Mouse (Mus musculus) neural tube, embryonic 12.5 days (tissue): ENCODE data around the gene Hormad2. TPM values are rescaled to one million over a fixed set of nuclear protein-coding genes. Genes with fewer than 3 reads are reported as not detected.

Source experiments
- ATAC-seq: fragments of 200-750 bp; cut with Nextera tagmentation; 2 replicates; pipeline ENCODE4 v1.8.0; 2017; ENCODE audit warnings: low read depth, mild to moderate bottlenecking, moderate TSS enrichment, moderate library complexity; ENCODE audit not compliant: low FRiP score
- H3K27ac ChIP-seq: fragments of 300-500 bp; sonication (generic); 2 replicates; pipeline ENCODE4 v1.5.1; 2016
- H3K27me3 ChIP-seq: fragments of 300-500 bp; sonication (generic); replicated peaks from 2 replicates; pipeline ENCODE4 v1.6.1; 2016; ENCODE audit warnings: mild to moderate bottlenecking
- H3K36me3 ChIP-seq: fragments of 300-500 bp; sonication (generic); 2 replicates; pipeline ENCODE4 v1.6.1; 2016; ENCODE audit warnings: mild to moderate bottlenecking
- H3K4me1 ChIP-seq: fragments of 300-500 bp; sonication (generic); 2 replicates; pipeline ENCODE4 v1.6.1; 2016
- H3K4me2 ChIP-seq: fragments of 300-500 bp; sonication (generic); replicated peaks from 2 replicates; pipeline ENCODE4 v1.6.1; 2016; ENCODE audit warnings: mild to moderate bottlenecking
- H3K4me3 ChIP-seq: fragments of 300-500 bp; sonication (generic); 2 replicates; pipeline ENCODE4 v1.5.1; 2016
- H3K9ac ChIP-seq: fragments of 300-500 bp; sonication (generic); 2 replicates; pipeline ENCODE4 v1.6.1; 2016; ENCODE audit warnings: mild to moderate bottlenecking
- H3K9me3 ChIP-seq: fragments of 300-500 bp; sonication (generic); 2 replicates; pipeline ENCODE4 v1.6.1; 2016; ENCODE audit warnings: mild to moderate bottlenecking
- WGBS: fragments of 180-500 bp; shearing (Covaris S2); methylation state at CpG from one replicate; pipeline ENCODE4 v1.1.7; 2016; 5-methylcytosine and 5-hydroxymethylcytosine counted together
- polyA plus RNA-seq: library from polyadenylated mRNA; unstranded; fragments of >200 nt; fragmentation: Nextera tagmentation; extraction: Ambion mirVana; gene quantifications from 2 replicates; pipeline ENCODE4 v1.2.1, GENCODE M21; 2016

Gene Hormad2
- polyA plus RNA-seq, 1 experiment from 2014 or later: not detected

- ATAC-seq: no peak
- Histone ChIP-seq H3K36me3 (no peaks in the 10 kb centered on the region), H3K4me3 (no peak overlapping the region), H3K4me2 (no peak overlapping the region), H3K27me3 (no peaks in the 10 kb centered on the region), H3K9me3 (no peaks in the 10 kb centered on the region), H3K9ac (no peak overlapping the region), H3K4me1 (peaks cover 10% of the 10 kb centered on the region), H3K27ac (no peak overlapping the region)
- 91% methylated on average over 1 of the region's 1 CpGs for WGBS
Measured at GRCm38 (mm10) chr11:4467436-4467835, 26.5 kb upstream of the Hormad2 start.

GRCm38 (mm10) chr11:4466191-4466590, 25.3 kb upstream of the Hormad2 start:
- no peaks in the 10 kb centered on the region for H3K36me3 ChIP-seq
- H3K4me2 ChIP-seq: no peak overlapping the region
- no peak overlapping the region for H3K27ac ChIP-seq
- H3K9ac ChIP-seq: no peak overlapping the region
- H3K4me1 ChIP-seq: no peaks in the 10 kb centered on the region
- H3K4me3 ChIP-seq: no peak overlapping the region
- no peak for ATAC-seq
- WGBS: 75% methylated on average over 4 of the region's 4 CpGs
- H3K9me3 ChIP-seq: no peaks in the 10 kb centered on the region
- no peaks in the 10 kb centered on the region for H3K27me3 ChIP-seq

GRCm38 (mm10) chr11:4464616-4465015, 23.7 kb upstream of the Hormad2 start:
- no peak overlapping the region for H3K9ac ChIP-seq
- H3K27me3 ChIP-seq: 0 out of 2 replicates have a peak, but pooled peaks cover 4% of the 10 kb centered on the region
- H3K9me3 ChIP-seq: no peaks in the 10 kb centered on the region
- WGBS: 92% methylated on average over 4 of the region's 4 CpGs
- H3K4me1 ChIP-seq: no peaks in the 10 kb centered on the region
- H3K27ac ChIP-seq: no peak overlapping the region
- no peaks in the 10 kb centered on the region for H3K36me3 ChIP-seq
- H3K4me2 ChIP-seq: no peak overlapping the region
- no peak for ATAC-seq
- H3K4me3 ChIP-seq: no peak overlapping the region

GRCm38 (mm10) chr11:4464186-4464585, 23.3 kb upstream of the Hormad2 start:
- H3K9ac ChIP-seq: no peak overlapping the region
- no peak overlapping the region for H3K4me3 ChIP-seq
- 0 out of 2 replicates have a peak, but pooled peaks cover 4% of the 10 kb centered on the region for H3K27me3 ChIP-seq
- H3K27ac ChIP-seq: no peak overlapping the region
- no peak overlapping the region for H3K4me2 ChIP-seq
- WGBS: 72% methylated on average over 1 of the region's 1 CpGs
- no peaks in the 10 kb centered on the region for H3K9me3 ChIP-seq
- ATAC-seq: no peak
- no peaks in the 10 kb centered on the region for H3K36me3 ChIP-seq
- H3K4me1 ChIP-seq: no peaks in the 10 kb centered on the region

- no peak for ATAC-seq
- H3K4me3 ChIP-seq: no peak overlapping the region
- no peaks in the 10 kb centered on the region for H3K4me1 ChIP-seq
- no peak overlapping the region for H3K9ac ChIP-seq
- H3K4me2 ChIP-seq: no peak overlapping the region
- no peaks in the 10 kb centered on the region for H3K36me3 ChIP-seq
- no peak overlapping the region for H3K27ac ChIP-seq
- WGBS: 33% methylated on average over 2 of the region's 2 CpGs
- 0 out of 2 replicates have a peak, but pooled peaks cover 4% of the 10 kb centered on the region for H3K27me3 ChIP-seq
- H3K9me3 ChIP-seq: no peaks in the 10 kb centered on the region
Measured at GRCm38 (mm10) chr11:4462868-4463267, 22.0 kb upstream of the Hormad2 start.

- Histone ChIP-seq H3K27ac (no peak overlapping the region), H3K9ac (no peak overlapping the region), H3K4me2 (no peak overlapping the region), H3K27me3 (0 out of 2 replicates have a peak, but pooled peaks cover 4% of the 10 kb centered on the region), H3K9me3 (no peaks in the 10 kb centered on the region), H3K4me3 (no peak overlapping the region), H3K36me3 (no peaks in the 10 kb centered on the region), H3K4me1 (no peaks in the 10 kb centered on the region)
- no peak for ATAC-seq
- whole genome bisulfite sequencing: 37% methylated on average over 12 of the region's 12 CpGs
Measured at GRCm38 (mm10) chr11:4461154-4461553, 20.2 kb upstream of the Hormad2 start.

- Histone ChIP-seq H3K9me3 (no peaks in the 10 kb centered on the region), H3K4me1 (no peaks in the 10 kb centered on the region), H3K36me3 (no peaks in the 10 kb centered on the region), H3K27me3 (0 out of 2 replicates have a peak, but pooled peaks cover 4% of the 10 kb centered on the region), H3K9ac (no peak overlapping the region), H3K27ac (no peak overlapping the region), H3K4me2 (no peak overlapping the region), H3K4me3 (no peak overlapping the region)
- 67% methylated on average over 5 of the region's 5 CpGs for WGBS
- ATAC-seq: no peak
Measured at GRCm38 (mm10) chr11:4460615-4461014, 19.7 kb upstream of the Hormad2 start.

GRCm38 (mm10) chr11:4454895-4455535, 14.1 kb upstream of the Hormad2 start:
- H3K4me2 ChIP-seq: no peak overlapping the region
- H3K9me3 ChIP-seq: no peaks in the 10 kb centered on the region
- no peaks in the 10 kb centered on the region for H3K36me3 ChIP-seq
- no peak for ATAC-seq
- no peak overlapping the region for H3K9ac ChIP-seq
- WGBS: 76% methylated on average over 8 of the region's 8 CpGs
- H3K4me1 ChIP-seq: no peaks in the 10 kb centered on the region
- H3K27ac ChIP-seq: no peak overlapping the region
- 0 out of 2 replicates have a peak, but pooled peaks cover 2% of the 10 kb centered on the region for H3K27me3 ChIP-seq
- no peak overlapping the region for H3K4me3 ChIP-seq

- Histone ChIP-seq H3K4me3 (no peak overlapping the region), H3K4me1 (no peaks in the 10 kb centered on the region), H3K9ac (no peak overlapping the region), H3K36me3 (no peaks in the 10 kb centered on the region), H3K27ac (no peak overlapping the region), H3K9me3 (no peaks in the 10 kb centered on the region), H3K27me3 (no peaks in the 10 kb centered on the region), H3K4me2 (no peak overlapping the region)
- ATAC-seq: no peak
- WGBS: 88% methylated on average over 12 of the region's 12 CpGs
Measured at GRCm38 (mm10) chr11:4452467-4453184, 11.7 kb upstream of the Hormad2 start.

- H3K4me1 ChIP-seq: no peaks in the 10 kb centered on the region
- H3K4me2 ChIP-seq: no peak overlapping the region
- WGBS: 27% methylated on average over 9 of the region's 9 CpGs
- no peaks in the 10 kb centered on the region for H3K9me3 ChIP-seq
- ATAC-seq: no peak
- H3K27ac ChIP-seq: no peak overlapping the region
- no peaks in the 10 kb centered on the region for H3K36me3 ChIP-seq
- no peak overlapping the region for H3K4me3 ChIP-seq
- H3K27me3 ChIP-seq: no peaks in the 10 kb centered on the region
- H3K9ac ChIP-seq: no peak overlapping the region
Measured at GRCm38 (mm10) chr11:4451116-4451515, 10.2 kb upstream of the Hormad2 start.

- H3K27ac ChIP-seq: no peak overlapping the region
- no peak for ATAC-seq
- no peaks in the 10 kb centered on the region for H3K9me3 ChIP-seq
- no peak overlapping the region for H3K4me2 ChIP-seq
- H3K4me1 ChIP-seq: no peaks in the 10 kb centered on the region
- no peaks in the 10 kb centered on the region for H3K36me3 ChIP-seq
- 94% methylated on average over 9 of the region's 9 CpGs for WGBS
- H3K27me3 ChIP-seq: no peaks in the 10 kb centered on the region
- no peak overlapping the region for H3K4me3 ChIP-seq
- no peak overlapping the region for H3K9ac ChIP-seq
Measured at GRCm38 (mm10) chr11:4446195-4446868, 5.4 kb upstream of the Hormad2 start.

GRCm38 (mm10) chr11:4442280-4442679, 1.4 kb upstream of the Hormad2 start:
- WGBS: 43% methylated on average over 1 of the region's 1 CpGs
- no peak overlapping the region for H3K4me3 ChIP-seq
- H3K27ac ChIP-seq: no peak overlapping the region
- H3K9me3 ChIP-seq: no peaks in the 10 kb centered on the region
- H3K4me2 ChIP-seq: no peak overlapping the region
- no peak for ATAC-seq
- H3K9ac ChIP-seq: no peak overlapping the region
- H3K36me3 ChIP-seq: no peaks in the 10 kb centered on the region
- peaks cover 4% of the 10 kb centered on the region; the same call in 1 of the 2 replicates for H3K4me1 ChIP-seq
- no peaks in the 10 kb centered on the region for H3K27me3 ChIP-seq
